Mouse (Mus musculus): ENCODE measurements around the gene Hemgn.

Gene Hemgn

GRCm38 (mm10) chr4:46413406-46413805 is at the start of gene Hemgn:
Gene Hemgn, minus strand, starts transcription at chr4:46413506.
- no peak for DNase-seq

GRCm38 (mm10) chr4:46458411-46458810 is 45.1 kb upstream of the Hemgn start:
- DNase-seq, result no peak

GRCm38 (mm10) chr4:46457186-46457585 is 43.9 kb upstream of the Hemgn start:
- DNase-seq, result no peak

GRCm38 (mm10) chr4:46456762-46457161 is 43.5 kb upstream of the Hemgn start:
- DNase-seq, result no peak

GRCm38 (mm10) chr4:46454097-46454864 is 41.0 kb upstream of the Hemgn start:
- DNase-seq, result no peak

GRCm38 (mm10) chr4:46452855-46453719 is 39.8 kb upstream of the Hemgn start:
- no peak for DNase-seq

- peak; percentile 46 for DNase-seq
Measured at GRCm38 (mm10) chr4:46452481-46452850, 39.2 kb upstream of the Hemgn start.

- peak; percentile 69 for DNase-seq
Measured at GRCm38 (mm10) chr4:46451758-46452480, 38.6 kb upstream of the Hemgn start.

GRCm38 (mm10) chr4:46451240-46451757 is 38.0 kb upstream of the Hemgn start:
- DNase-seq, result peak; percentile 77

- peak; percentile 92 for DNase-seq
Measured at GRCm38 (mm10) chr4:46450519-46451131, 37.3 kb upstream of the Hemgn start, which contains the start of gene Anp32b. Gene Anp32b, plus strand, starts transcription at chr4:46450902.

- no peak for DNase-seq
Measured at GRCm38 (mm10) chr4:46450020-46450518, 36.8 kb upstream of the Hemgn start.

- peak; percentile 60 for DNase-seq
Measured at GRCm38 (mm10) chr4:46448886-46449285, 35.6 kb upstream of the Hemgn start.

GRCm38 (mm10) chr4:46447461-46447860 is 34.2 kb upstream of the Hemgn start:
- no peak for DNase-seq

- DNase-seq, result peak; percentile 76
Measured at GRCm38 (mm10) chr4:46445237-46445945, 32.1 kb upstream of the Hemgn start.

GRCm38 (mm10) chr4:46442501-46442900 is 29.2 kb upstream of the Hemgn start:
- DNase-seq, result no peak

- no peak for DNase-seq
Measured at GRCm38 (mm10) chr4:46432339-46433036, 19.2 kb upstream of the Hemgn start.

- DNase-seq, result no peak
Measured at GRCm38 (mm10) chr4:46428903-46429499, 15.7 kb upstream of the Hemgn start.

- DNase-seq, result no peak
Measured at GRCm38 (mm10) chr4:46422625-46423024, 9.3 kb upstream of the Hemgn start.

GRCm38 (mm10) chr4:46418851-46419250 is 5.5 kb upstream of the Hemgn start:
- no peak for DNase-seq

GRCm38 (mm10) chr4:46417491-46417890 is 4.2 kb upstream of the Hemgn start:
- DNase-seq, result no peak

GRCm38 (mm10) chr4:46412113-46412512 is 1.2 kb downstream of the Hemgn start:
- DNase-seq, result no peak

All from cerebellum, adult 8-10 months (tissue).